Mouse (Mus musculus): ENCODE measurements around the gene Lypd4. TPM values are rescaled to one million over a fixed set of nuclear protein-coding genes. Genes with fewer than 3 reads are reported as not detected.
"Not testable (repeated sequence)": the region's sequence is repeated elsewhere in the genome, so short reads cannot be mapped to it uniquely, and the experiment has no call there.

Gene Lypd4
- polyA plus RNA-seq, 1 experiment, result not detected

DNA sequence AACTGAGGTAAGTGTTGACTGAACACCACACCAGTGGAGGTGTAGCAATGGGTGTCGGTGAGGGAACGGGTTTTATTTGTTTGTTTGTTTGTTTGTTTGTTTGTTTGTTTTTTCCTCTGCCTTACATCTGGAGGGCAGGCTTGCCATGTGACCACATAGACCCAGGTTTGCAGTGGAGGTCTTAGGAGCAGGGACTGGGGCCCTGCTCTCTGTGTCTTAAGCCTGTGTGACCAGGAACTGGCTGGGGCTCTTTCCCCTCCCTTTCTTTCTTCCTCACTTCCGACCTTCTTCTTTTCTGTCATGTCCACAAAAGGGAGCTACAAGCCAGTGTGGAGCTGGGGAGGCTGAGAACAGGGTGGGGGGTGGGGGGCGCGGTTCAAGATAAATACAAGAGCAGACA, 28.2 kb upstream of the Lypd4 start:
- WGBS, result 51% methylated on average over 5 of the region's 5 CpGs
- Histone ChIP-seq H3K27ac (ENCODE audit: insufficient read depth, low read length) (peak overlapping the region; percentile 96), H3K4me3 (ENCODE audit: extremely low read depth, insufficient read depth, insufficient read length) (peak overlapping the region; percentile 90), H3K36me3 (ENCODE audit: control insufficient read depth, insufficient read depth, low read length) (peaks cover 17% of the 10 kb centered on the region), H3K4me1 (ENCODE audit: control insufficient read depth, insufficient read depth, insufficient read length) (peaks cover 6% of the 10 kb centered on the region; the same call in 1 of the 2 replicates), H3K27me3 (ENCODE audit: control insufficient read depth, insufficient read depth, low read length) (no peaks in the 10 kb centered on the region)
- TF ChIP-seq CTCF (IDR thresholded peaks at IDR 0.05; ENCODE audit: extremely low read depth, insufficient read depth, insufficient read length, insufficient replicate concordance) (no peak), POLR2A (IDR thresholded peaks at IDR 0.05; ENCODE audit: low read depth, low read length) (no peak; the same call in 1 of the 2 replicates)
- DNase-seq (ENCODE audit: low read depth in 1 of 2, low spot score in 2 of 2), result no peak

DNA sequence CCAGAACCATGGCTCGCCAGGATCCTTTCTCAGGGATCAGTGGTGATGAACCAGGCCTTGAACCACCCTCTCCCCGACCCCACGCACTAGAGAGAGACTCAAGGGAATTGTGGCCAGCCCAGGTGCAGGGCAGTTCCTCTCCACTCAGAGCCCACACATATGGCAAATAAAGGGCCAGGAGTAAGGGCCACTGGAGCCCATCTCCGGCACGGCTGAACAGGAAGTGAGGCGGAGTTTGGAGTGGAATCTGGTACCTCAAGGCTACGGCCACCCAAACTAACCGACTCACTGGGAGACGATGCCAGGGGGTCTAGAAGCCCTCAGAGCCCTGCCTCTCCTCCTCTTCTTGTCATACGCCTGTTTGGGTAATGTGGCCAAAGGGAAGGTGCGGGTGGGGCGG, 27.5 kb upstream of the Lypd4 start, which contains the start of gene Cd79a:
Cd79a (plus strand) TSS at position 158 of the 400 bp plus-strand sequence.
- H3K4me1 ChIP-seq (ENCODE audit: control insufficient read depth, insufficient read depth, insufficient read length), result peaks cover 6% of the 10 kb centered on the region; the same call in 1 of the 2 replicates
- H3K4me3 ChIP-seq (ENCODE audit: extremely low read depth, insufficient read depth, insufficient read length), result peak within 1 kb of the TSS; percentile 90
- H3K27me3 ChIP-seq (ENCODE audit: control insufficient read depth, insufficient read depth, low read length), result no peaks in the 10 kb centered on the region
- peak within 1 kb of the TSS; percentile 96 for H3K27ac ChIP-seq (ENCODE audit: insufficient read depth, low read length)
- peak; percentile 86 to 90 for DNase-seq (ENCODE audit: low read depth in 1 of 2, low spot score in 2 of 2)
- peak; percentile 83 for TF ChIP-seq POLR2A (IDR thresholded peaks at IDR 0.05; ENCODE audit: low read depth, low read length)
- no peak for TF ChIP-seq CTCF (IDR thresholded peaks at IDR 0.05; ENCODE audit: extremely low read depth, insufficient read depth, insufficient read length, insufficient replicate concordance)
- peaks cover 17% of the 10 kb centered on the region for H3K36me3 ChIP-seq (ENCODE audit: control insufficient read depth, insufficient read depth, low read length)
- 43% methylated on average over 12 of the region's 12 CpGs for WGBS

DNA sequence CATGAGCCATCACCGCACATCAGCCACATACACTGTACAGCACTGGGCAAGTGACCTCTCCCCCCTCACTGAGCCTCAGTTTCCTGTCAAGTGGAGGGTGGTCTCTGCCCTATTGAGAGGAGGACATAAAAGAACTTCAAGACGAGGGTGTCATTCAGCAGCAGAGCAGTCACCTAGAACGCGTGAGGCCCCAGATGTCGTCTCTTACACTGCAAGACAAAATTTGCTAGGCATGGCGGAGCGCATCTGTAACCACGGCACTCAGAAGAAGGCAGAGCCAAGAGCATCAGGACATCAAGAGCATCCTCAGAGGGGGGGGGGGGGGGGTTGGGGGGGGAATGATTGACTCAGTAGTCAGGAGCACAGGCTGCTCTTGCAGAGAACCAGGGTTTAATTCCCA, 26.5 kb upstream of the Lypd4 start:
- Histone ChIP-seq H3K4me1 (ENCODE audit: control insufficient read depth, insufficient read depth, insufficient read length) (peaks cover 6% of the 10 kb centered on the region; the same call in 1 of the 2 replicates), H3K27me3 (ENCODE audit: control insufficient read depth, insufficient read depth, low read length) (no peaks in the 10 kb centered on the region), H3K4me3 (ENCODE audit: extremely low read depth, insufficient read depth, insufficient read length) (peak overlapping the region; percentile 3; the same call in 1 of the 2 replicates), H3K27ac (ENCODE audit: insufficient read depth, low read length) (peak overlapping the region; percentile 91), H3K36me3 (ENCODE audit: control insufficient read depth, insufficient read depth, low read length) (peaks cover 17% of the 10 kb centered on the region)
- TF ChIP-seq CTCF (IDR thresholded peaks at IDR 0.05; ENCODE audit: extremely low read depth, insufficient read depth, insufficient read length, insufficient replicate concordance) (no peak), POLR2A (IDR thresholded peaks at IDR 0.05; ENCODE audit: low read depth, low read length) (no peak)
- DNase-seq (ENCODE audit: low read depth in 1 of 2, low spot score in 2 of 2), result peak in 1 of 2 experiments; percentile 48
- 32% methylated on average over 8 of the region's 8 CpGs for WGBS

DNA sequence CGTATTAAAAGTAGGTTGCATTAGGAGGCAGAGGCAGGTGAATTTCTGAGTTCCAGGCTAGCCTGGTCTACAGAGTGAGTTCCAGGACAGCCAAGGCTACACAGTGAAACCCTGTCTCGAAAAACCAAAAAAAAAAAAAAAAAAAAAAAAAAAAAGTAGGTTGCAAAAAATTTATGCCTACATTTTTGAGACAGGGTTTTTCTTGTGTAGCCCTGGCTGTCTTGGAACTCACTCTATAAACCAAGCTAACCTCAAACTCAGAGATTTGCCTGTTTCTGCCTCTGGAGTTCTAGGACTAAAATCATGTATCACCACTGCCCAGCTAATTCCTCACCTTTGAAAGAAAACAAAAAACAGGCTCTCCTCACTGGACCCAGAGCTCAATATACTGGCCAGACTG, 26.0 kb upstream of the Lypd4 start:
- not testable (repeated sequence) for DNase-seq (ENCODE audit: low read depth in 1 of 2, low spot score in 2 of 2); H3K4me3 ChIP-seq (ENCODE audit: extremely low read depth, insufficient read depth, insufficient read length); H3K27me3 ChIP-seq (ENCODE audit: control insufficient read depth, insufficient read depth, low read length); H3K4me1 ChIP-seq (ENCODE audit: control insufficient read depth, insufficient read depth, insufficient read length)
- peak overlapping the region; percentile 91 for H3K27ac ChIP-seq (ENCODE audit: insufficient read depth, low read length)
- peaks cover 14% of the 10 kb centered on the region for H3K36me3 ChIP-seq (ENCODE audit: control insufficient read depth, insufficient read depth, low read length)
- WGBS, result 64% methylated on average over 2 of the region's 2 CpGs

DNA sequence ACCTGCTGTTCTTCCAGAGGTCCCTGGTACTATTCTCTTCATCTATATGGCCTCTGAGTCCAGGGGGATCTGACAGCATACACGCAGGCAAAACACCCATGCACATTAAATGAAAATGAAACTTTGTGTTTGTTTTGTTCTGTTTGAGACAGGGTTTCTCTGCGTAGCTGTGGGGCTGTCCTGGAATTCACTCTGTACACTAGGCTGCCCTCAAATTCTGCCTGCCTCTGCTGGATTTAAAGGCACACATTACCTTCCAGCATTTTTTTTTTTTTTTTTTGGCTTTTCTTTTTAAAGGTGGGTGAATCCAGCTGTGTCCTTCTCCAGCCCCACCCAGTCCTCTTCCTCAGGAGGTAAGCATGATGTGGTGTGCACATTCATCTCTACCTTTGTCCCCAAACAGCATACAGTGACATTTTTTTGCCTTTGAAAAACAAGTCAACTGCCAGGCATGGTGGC, 22.4 kb upstream of the Lypd4 start:
- Histone ChIP-seq H3K27me3 (ENCODE audit: control insufficient read depth, insufficient read depth, low read length) (no peaks in the 10 kb centered on the region), H3K4me3 (ENCODE audit: extremely low read depth, insufficient read depth, insufficient read length) (peak overlapping the region; percentile 32; the same call in 1 of the 2 replicates), H3K4me1 (ENCODE audit: control insufficient read depth, insufficient read depth, insufficient read length) (peaks cover 15% of the 10 kb centered on the region; the same call in 1 of the 2 replicates), H3K36me3 (ENCODE audit: control insufficient read depth, insufficient read depth, low read length) (peaks cover 17% of the 10 kb centered on the region), H3K27ac (ENCODE audit: insufficient read depth, low read length) (peak overlapping the region; percentile 93)
- no peak for DNase-seq (ENCODE audit: low read depth in 1 of 2, low spot score in 2 of 2)
- 30% methylated on average over 2 of the region's 2 CpGs for WGBS
- TF ChIP-seq CTCF (IDR thresholded peaks at IDR 0.05; ENCODE audit: extremely low read depth, insufficient read depth, insufficient read length, insufficient replicate concordance) (no peak), POLR2A (IDR thresholded peaks at IDR 0.05; ENCODE audit: low read depth, low read length) (no peak)

DNA sequence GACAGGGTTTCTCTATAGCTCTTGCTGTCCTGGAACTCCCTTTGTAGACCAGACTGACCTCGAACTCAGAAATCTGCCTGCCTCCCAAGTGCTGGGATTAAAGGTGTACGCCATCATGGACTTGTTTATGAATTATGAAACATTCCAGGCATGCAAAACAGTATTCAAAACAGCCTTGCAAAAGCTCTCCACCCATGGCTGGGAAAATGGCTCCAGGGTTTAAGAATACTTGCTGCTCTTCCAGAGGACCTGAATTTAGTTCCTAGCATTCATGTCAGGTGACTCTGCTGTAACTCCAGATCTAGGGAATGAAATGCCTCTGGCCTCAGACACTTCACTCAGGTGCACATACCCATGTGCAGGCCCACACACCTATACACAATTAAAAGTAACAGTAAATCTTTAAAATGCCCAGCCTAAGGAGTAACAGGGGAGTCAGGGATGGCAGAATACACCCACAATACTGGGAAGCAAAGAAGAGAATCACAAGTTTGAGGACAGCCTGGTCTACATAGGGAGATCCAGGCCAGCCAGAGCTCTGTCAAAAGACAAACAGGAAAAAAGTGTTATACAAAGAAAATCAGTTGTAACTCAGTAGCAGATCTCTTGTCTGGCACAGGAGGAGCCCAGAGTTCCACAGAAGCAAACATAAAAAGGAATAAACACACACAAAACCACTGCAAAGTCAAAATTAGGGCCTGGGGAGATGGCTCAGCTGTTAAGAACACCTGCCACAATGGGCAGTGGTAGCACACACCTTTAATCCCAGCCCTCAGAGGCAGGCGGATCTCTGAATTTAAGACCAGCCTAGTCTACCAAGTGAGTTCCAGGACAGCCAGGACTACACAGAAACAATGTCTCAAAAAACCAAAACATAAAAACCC, 21.7 kb upstream of the Lypd4 start:
- WGBS, result 69% methylated on average over 3 of the region's 3 CpGs
- peak overlapping the region; percentile 32; the same call in 1 of the 2 replicates for H3K4me3 ChIP-seq (ENCODE audit: extremely low read depth, insufficient read depth, insufficient read length)
- DNase-seq (ENCODE audit: low read depth in 1 of 2, low spot score in 2 of 2), result no peak
- peaks cover 13% of the 10 kb centered on the region; the same call in 1 of the 2 replicates for H3K4me1 ChIP-seq (ENCODE audit: control insufficient read depth, insufficient read depth, insufficient read length)
- no peaks in the 10 kb centered on the region for H3K27me3 ChIP-seq (ENCODE audit: control insufficient read depth, insufficient read depth, low read length)
- TF ChIP-seq POLR2A (IDR thresholded peaks at IDR 0.05; ENCODE audit: low read depth, low read length) (no peak), CTCF (IDR thresholded peaks at IDR 0.05; ENCODE audit: extremely low read depth, insufficient read depth, insufficient read length, insufficient replicate concordance) (no peak)
- H3K36me3 ChIP-seq (ENCODE audit: control insufficient read depth, insufficient read depth, low read length), result peaks cover 22% of the 10 kb centered on the region
- peak overlapping the region; percentile 93 for H3K27ac ChIP-seq (ENCODE audit: insufficient read depth, low read length)
